Mouse (Mus musculus): ENCODE measurements around the gene Cilp2. TPM values are rescaled to one million over a fixed set of nuclear protein-coding genes. Genes with fewer than 3 reads are reported as not detected.

The Cilp2 gene
- polyA plus RNA-seq, 1 experiment: 0.11 TPM

- H3K4me3 ChIP-seq (ENCODE audit: extremely low read depth, insufficient read depth, insufficient read length): no peak overlapping the region
- TF ChIP-seq CTCF (IDR thresholded peaks at IDR 0.05; ENCODE audit: extremely low read depth, insufficient read depth, insufficient read length, insufficient replicate concordance) (no peak), POLR2A (IDR thresholded peaks at IDR 0.05; ENCODE audit: low read depth, low read length) (no peak)
- H3K4me1 ChIP-seq (ENCODE audit: control insufficient read depth, insufficient read depth, insufficient read length): peaks cover 26% of the 10 kb centered on the region
- DNase-seq (ENCODE audit: low read depth in 1 of 2, low spot score in 2 of 2): no peak
- H3K36me3 ChIP-seq (ENCODE audit: control insufficient read depth, insufficient read depth, low read length): no peaks in the 10 kb centered on the region
- 25% methylated on average over 52 of the region's 52 CpGs for WGBS
- no peak overlapping the region for H3K27ac ChIP-seq (ENCODE audit: insufficient read depth, low read length)
- H3K27me3 ChIP-seq (ENCODE audit: control insufficient read depth, insufficient read depth, low read length): peaks cover 55% of the 10 kb centered on the region
Observed at GRCm38 (mm10) chr8:69882833-69883600, 4.5 kb downstream of the Cilp2 start.

GRCm38 (mm10) chr8:69882021-69882756, 5.3 kb downstream of the Cilp2 start:
- WGBS: 12% methylated on average over 103 of the region's 103 CpGs
- H3K27me3 ChIP-seq (ENCODE audit: control insufficient read depth, insufficient read depth, low read length): peaks cover 48% of the 10 kb centered on the region
- DNase-seq (ENCODE audit: low read depth in 1 of 2, low spot score in 2 of 2): no peak
- peak overlapping the region; percentile 33; the same call in 1 of the 2 replicates for H3K4me3 ChIP-seq (ENCODE audit: extremely low read depth, insufficient read depth, insufficient read length)
- H3K27ac ChIP-seq (ENCODE audit: insufficient read depth, low read length): no peak overlapping the region
- H3K4me1 ChIP-seq (ENCODE audit: control insufficient read depth, insufficient read depth, insufficient read length): peaks cover 21% of the 10 kb centered on the region
- TF ChIP-seq POLR2A (IDR thresholded peaks at IDR 0.05; ENCODE audit: low read depth, low read length) (no peak), CTCF (IDR thresholded peaks at IDR 0.05; ENCODE audit: extremely low read depth, insufficient read depth, insufficient read length, insufficient replicate concordance) (no peak)
- no peaks in the 10 kb centered on the region for H3K36me3 ChIP-seq (ENCODE audit: control insufficient read depth, insufficient read depth, low read length)

GRCm38 (mm10) chr8:69881261-69881865, 6.1 kb downstream of the Cilp2 start:
- Histone ChIP-seq H3K4me3 (ENCODE audit: extremely low read depth, insufficient read depth, insufficient read length) (no peak overlapping the region), H3K27ac (ENCODE audit: insufficient read depth, low read length) (no peak overlapping the region), H3K36me3 (ENCODE audit: control insufficient read depth, insufficient read depth, low read length) (no peaks in the 10 kb centered on the region), H3K27me3 (ENCODE audit: control insufficient read depth, insufficient read depth, low read length) (peaks cover 41% of the 10 kb centered on the region), H3K4me1 (ENCODE audit: control insufficient read depth, insufficient read depth, insufficient read length) (peaks cover 14% of the 10 kb centered on the region)
- DNase-seq (ENCODE audit: low read depth in 1 of 2, low spot score in 2 of 2): no peak
- TF ChIP-seq CTCF (IDR thresholded peaks at IDR 0.05; ENCODE audit: extremely low read depth, insufficient read depth, insufficient read length, insufficient replicate concordance) (no peak), POLR2A (IDR thresholded peaks at IDR 0.05; ENCODE audit: low read depth, low read length) (no peak)
- WGBS: 31% methylated on average over 79 of the region's 79 CpGs

GRCm38 (mm10) chr8:69880841-69881240, 6.6 kb downstream of the Cilp2 start:
- Histone ChIP-seq H3K27ac (ENCODE audit: insufficient read depth, low read length) (no peak overlapping the region), H3K27me3 (ENCODE audit: control insufficient read depth, insufficient read depth, low read length) (peaks cover 35% of the 10 kb centered on the region), H3K36me3 (ENCODE audit: control insufficient read depth, insufficient read depth, low read length) (no peaks in the 10 kb centered on the region), H3K4me3 (ENCODE audit: extremely low read depth, insufficient read depth, insufficient read length) (no peak overlapping the region), H3K4me1 (ENCODE audit: control insufficient read depth, insufficient read depth, insufficient read length) (peaks cover 12% of the 10 kb centered on the region)
- WGBS: 25% methylated on average over 37 of the region's 37 CpGs
- TF ChIP-seq CTCF (IDR thresholded peaks at IDR 0.05; ENCODE audit: extremely low read depth, insufficient read depth, insufficient read length, insufficient replicate concordance) (no peak), POLR2A (IDR thresholded peaks at IDR 0.05; ENCODE audit: low read depth, low read length) (no peak)
- DNase-seq (ENCODE audit: low read depth in 1 of 2, low spot score in 2 of 2): no peak

GRCm38 (mm10) chr8:69879678-69880077, 7.8 kb downstream of the Cilp2 start:
- DNase-seq (ENCODE audit: low read depth in 1 of 2, low spot score in 2 of 2): no peak
- H3K27me3 ChIP-seq (ENCODE audit: control insufficient read depth, insufficient read depth, low read length): peaks cover 28% of the 10 kb centered on the region
- TF ChIP-seq POLR2A (IDR thresholded peaks at IDR 0.05; ENCODE audit: low read depth, low read length): no peak
- no peak for TF ChIP-seq CTCF (IDR thresholded peaks at IDR 0.05; ENCODE audit: extremely low read depth, insufficient read depth, insufficient read length, insufficient replicate concordance)
- H3K27ac ChIP-seq (ENCODE audit: insufficient read depth, low read length): no peak overlapping the region
- H3K36me3 ChIP-seq (ENCODE audit: control insufficient read depth, insufficient read depth, low read length): no peaks in the 10 kb centered on the region
- H3K4me3 ChIP-seq (ENCODE audit: extremely low read depth, insufficient read depth, insufficient read length): no peak overlapping the region
- 67% methylated on average over 8 of the region's 8 CpGs for WGBS
- peaks cover 12% of the 10 kb centered on the region; the same call in 1 of the 2 replicates for H3K4me1 ChIP-seq (ENCODE audit: control insufficient read depth, insufficient read depth, insufficient read length)

GRCm38 (mm10) chr8:69877992-69878391, 9.5 kb downstream of the Cilp2 start:
- no peak for DNase-seq (ENCODE audit: low read depth in 1 of 2, low spot score in 2 of 2)
- TF ChIP-seq CTCF (IDR thresholded peaks at IDR 0.05; ENCODE audit: extremely low read depth, insufficient read depth, insufficient read length, insufficient replicate concordance) (no peak), POLR2A (IDR thresholded peaks at IDR 0.05; ENCODE audit: low read depth, low read length) (no peak)
- WGBS: 80% methylated on average over 3 of the region's 3 CpGs
- no peaks in the 10 kb centered on the region for H3K36me3 ChIP-seq (ENCODE audit: control insufficient read depth, insufficient read depth, low read length)
- peaks cover 12% of the 10 kb centered on the region; the same call in 1 of the 2 replicates for H3K4me1 ChIP-seq (ENCODE audit: control insufficient read depth, insufficient read depth, insufficient read length)
- no peak overlapping the region for H3K27ac ChIP-seq (ENCODE audit: insufficient read depth, low read length)
- H3K27me3 ChIP-seq (ENCODE audit: control insufficient read depth, insufficient read depth, low read length): peaks cover 24% of the 10 kb centered on the region
- no peak overlapping the region for H3K4me3 ChIP-seq (ENCODE audit: extremely low read depth, insufficient read depth, insufficient read length)

Data from spleen, adult 2 months (tissue).